Mouse (Mus musculus) adrenal gland (tissue): ENCODE measurements around the gene Ap3b2.

Source experiments
- intact Hi-C: fragments of 180-260 bp; cut with DNase I; formaldehyde crosslinking; loops from one replicate; pipeline ENCODE4 v1.15.1; 2025
- long read RNA-seq, 2 experiments: library from polyadenylated mRNA; unstranded; transcript quantifications; one replicate each; pipeline ENCODE4 v2.0.0; 2020; ENCODE audit warnings: borderline replicate concordance in 1 of 2; ENCODE audit not compliant: insufficient replicate concordance in 1 of 2

Ap3b2 gene
- long read RNA-seq, experiment 1, partial matches to known transcripts = 2 of 2 reads
- long read RNA-seq, experiment 1, other reads (novel, unspliced or antisense) = 0 of 2 reads
- long read RNA-seq, experiment 2, partial matches to known transcripts = 7 of 10 reads
- long read RNA-seq, experiment 2, other reads (novel, unspliced or antisense) = 1 of 10 reads

DNA sequence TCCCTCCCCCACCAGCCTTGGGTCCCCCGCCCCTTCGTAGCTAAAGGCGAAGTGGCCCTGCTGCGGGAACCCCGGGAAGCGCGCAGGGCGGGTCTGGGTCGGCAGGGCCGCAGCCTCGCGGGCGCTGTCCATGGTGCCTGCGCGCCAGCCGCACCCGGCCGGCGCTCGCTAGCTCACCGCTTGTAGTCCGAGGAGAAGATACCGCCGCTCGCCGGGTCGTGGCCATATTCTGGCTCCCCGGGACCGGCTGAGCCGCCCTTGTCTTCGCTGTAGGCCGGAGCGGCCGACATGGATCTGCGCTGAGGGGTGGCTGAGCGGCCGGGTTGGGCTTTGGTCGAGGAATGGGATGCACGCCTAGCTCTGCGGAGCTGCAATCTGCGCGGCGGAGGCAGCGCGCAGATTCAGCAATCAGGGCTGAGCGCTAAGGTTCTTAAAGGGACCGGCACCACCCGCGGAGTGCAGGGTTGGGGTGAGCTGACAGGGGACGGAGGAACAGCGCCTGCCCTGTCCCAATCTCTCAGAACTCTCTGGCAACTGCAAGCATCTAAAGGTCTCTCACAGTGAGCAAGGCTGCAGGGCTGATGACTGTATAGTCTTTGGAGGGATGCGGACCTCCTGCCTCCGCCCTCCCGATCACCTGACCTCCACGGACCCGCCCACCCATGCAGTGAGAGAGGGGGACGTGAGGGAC, at the start of gene Ap3b2:
Ap3b2 (minus strand) TSS at position 595 of the 691 bp plus-strand sequence.
- intact Hi-C loops = no loop called here

DNA sequence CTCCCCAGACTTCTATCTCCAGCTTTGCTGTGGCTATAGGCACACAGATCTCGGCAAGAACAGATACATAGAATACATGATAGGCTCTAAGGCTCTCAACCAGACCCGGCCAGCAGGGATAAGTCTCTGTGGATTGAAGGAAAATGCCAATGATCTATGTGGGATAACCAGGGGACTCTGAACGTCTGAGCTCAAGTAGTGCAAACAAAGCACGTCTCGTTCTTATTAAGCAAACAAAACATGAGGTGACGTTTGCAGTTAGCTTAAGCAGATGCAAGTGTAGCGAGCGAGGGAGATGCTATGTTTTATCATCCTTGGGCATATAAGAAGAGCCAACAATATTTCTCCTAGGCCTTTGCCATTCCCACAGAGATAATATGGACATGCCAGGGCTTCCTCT, 49.2 kb upstream of the Ap3b2 start:
- intact Hi-C loops = no loop called here

DNA sequence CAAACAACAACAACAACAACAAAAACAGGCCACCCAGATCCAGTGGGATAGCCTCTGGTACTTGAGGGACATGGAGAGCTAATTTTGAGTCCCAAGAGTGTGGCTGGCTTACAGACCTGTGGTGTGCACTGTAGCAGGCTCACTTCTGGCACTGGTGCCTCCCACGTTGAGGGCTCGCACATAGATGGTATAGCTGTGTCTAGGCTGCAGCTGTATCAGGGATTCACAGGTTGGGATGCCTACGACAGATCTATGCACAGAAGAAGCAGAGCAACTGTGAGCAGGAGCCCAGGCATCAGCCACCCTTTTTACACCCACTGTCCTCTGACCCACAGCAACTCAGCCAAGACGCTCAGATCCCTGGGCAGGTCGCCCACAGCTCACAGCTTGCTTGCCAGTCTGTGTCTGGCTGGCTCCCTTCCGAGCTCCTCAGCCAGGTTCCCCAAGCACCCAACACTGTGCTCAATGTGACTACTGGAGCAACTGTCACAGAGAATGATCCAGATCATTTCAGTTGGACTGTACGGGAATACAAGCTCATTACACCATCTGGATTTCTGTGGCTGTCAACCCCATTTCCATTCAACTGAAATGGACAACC, 48.3 kb upstream of the Ap3b2 start:
- intact Hi-C loops = no loop called here

DNA sequence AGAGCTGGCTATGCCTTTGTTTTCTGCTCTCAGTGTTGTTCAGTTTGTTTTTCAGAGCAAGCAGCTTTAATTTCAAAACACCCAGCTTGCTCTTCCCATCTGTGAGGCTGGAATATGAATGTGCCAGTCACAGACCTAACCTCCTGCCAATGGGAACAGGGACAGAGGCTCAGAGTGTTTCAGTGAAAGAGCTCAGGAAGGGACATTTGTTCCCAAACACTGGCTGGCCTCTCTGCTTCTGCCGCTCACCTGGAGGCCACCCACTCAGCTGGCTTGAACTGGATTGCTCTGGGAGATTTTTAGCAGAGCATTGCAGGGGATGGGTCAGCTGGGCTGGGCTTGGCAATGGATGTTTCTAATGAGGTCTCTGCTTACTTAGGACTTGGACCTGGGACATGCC, 47.3 kb upstream of the Ap3b2 start:
- intact Hi-C loops = no loop called here

DNA sequence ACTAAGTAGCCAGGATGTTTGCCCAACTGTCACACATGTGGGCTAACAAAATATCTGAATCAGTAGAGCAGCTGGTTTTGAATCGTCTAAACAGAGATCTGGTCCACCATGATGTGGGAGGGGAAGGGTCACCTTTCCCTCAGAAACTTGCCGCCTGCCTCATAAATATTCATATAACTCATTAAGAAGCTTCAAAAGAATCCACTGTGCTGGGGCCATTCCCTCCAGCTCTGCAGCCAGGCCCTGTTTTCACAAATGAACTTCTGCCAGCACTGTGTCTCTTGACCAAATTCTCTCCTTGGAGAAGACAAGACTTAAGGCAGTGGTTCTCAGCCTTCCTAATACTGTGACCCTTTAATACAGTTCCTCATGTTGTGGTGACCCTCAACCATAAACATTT, 45.8 kb upstream of the Ap3b2 start:
- intact Hi-C loops = no loop called here

DNA sequence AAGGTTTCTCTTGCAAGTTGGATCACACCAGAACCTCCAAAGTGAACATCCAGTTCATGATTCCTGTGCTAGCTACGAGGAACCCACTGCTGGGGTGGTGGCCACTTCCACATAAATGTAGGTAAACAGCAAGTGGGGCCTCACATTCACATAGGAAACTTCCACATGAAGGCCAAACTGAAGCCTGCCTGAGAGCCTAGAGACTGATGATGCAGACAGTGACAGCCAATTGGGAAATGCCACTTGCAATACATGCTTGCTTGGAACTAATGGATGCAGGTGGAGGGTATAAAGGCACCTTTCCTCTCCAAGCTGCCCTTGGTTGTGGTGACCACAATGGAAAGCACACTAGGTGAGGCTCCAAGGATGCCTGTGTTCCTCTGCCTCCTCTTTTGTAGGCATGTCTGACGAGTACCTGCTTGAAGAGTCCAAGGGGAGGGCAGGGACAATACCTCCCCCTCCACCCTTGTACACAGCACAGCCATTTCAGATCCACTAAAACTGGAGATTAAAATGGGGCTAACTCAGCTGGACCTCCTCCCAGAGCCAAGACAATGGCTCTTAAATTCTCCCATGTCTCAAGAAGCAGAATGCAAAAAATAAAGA, 44.4 kb upstream of the Ap3b2 start:
- intact Hi-C loops = no loop called here

DNA sequence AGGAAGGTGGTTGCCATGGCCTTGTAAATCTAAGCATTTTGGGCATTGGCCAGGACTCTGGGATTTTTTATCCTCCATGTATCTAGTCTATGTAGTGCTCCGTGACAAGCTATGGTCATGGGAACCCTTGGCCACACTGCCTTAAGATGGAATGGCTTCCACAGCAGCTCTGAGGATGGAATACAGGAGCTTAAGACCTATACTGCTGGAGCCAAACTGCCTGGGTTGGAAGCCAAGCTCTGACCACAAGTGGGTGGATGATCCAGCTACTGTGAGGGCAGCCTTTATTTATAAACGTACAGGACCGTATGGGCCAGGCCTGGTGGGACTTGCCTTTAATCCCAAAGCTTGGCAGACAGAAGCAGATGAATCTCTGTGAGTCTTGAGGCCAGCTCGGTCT, 42.8 kb upstream of the Ap3b2 start:
- intact Hi-C loops = no loop called here

DNA sequence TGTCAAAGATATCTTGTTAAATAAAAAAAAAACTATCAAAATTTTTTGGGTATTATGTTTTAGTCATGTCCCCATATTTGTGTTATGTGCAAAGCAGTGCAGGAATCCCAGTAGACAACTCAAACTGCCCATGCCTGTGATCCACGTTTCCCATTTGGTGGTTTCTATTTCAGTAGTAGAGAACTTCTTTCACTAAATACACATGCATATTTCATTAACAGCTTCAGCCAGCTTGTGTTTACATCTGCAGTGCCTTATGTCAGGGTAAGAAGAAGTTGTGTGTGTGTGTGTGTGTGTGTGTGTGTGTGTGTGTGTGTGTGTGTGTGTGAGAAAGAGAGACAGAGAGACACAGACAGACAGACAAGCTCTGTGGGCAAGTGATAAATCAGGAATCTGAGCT, 37.7 kb upstream of the Ap3b2 start:
- intact Hi-C loops = no loop called here

DNA sequence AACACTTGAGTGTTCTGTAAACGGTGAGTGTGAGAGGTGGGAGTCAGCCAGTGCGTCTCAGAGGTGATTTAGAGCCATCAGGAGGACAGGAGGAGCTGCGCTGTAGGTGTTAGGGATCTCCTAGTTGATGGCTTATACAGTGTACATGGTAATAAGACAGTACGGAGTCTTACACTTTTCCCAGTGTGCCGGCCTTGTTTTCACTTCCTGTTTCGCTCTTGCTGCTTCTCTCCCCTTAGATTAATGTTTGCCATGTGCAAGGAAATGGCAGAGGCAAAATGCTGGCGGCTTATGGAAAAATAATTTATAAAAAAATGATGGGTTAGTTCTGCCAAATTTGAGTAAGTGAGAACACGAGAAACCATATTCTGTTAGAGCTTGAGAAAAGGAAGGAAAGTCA, 35.2 kb upstream of the Ap3b2 start:
- intact Hi-C loops = no loop called here

DNA sequence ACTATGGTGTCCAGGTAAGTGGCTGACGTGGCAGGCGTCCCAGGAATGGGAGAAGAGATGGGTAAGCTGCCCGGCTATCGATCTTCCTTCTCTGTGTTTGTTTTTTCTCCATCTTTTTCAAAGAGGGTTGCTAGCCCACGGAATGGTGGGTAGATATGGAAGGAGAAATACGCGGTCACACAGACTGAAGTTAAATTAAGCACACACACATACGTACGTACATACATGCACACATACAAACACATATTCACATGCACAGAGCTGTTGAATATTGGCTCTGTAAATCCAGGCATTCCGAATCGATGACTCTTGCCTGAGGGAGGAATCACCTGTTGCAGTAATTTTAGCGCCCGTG, 29.9 kb upstream of the Ap3b2 start:
- intact Hi-C loops = loop anchor here (5.0 kb wide), 1 partner anchor 44 kb away; the partner anchor contains the start of gene Fsd2

DNA sequence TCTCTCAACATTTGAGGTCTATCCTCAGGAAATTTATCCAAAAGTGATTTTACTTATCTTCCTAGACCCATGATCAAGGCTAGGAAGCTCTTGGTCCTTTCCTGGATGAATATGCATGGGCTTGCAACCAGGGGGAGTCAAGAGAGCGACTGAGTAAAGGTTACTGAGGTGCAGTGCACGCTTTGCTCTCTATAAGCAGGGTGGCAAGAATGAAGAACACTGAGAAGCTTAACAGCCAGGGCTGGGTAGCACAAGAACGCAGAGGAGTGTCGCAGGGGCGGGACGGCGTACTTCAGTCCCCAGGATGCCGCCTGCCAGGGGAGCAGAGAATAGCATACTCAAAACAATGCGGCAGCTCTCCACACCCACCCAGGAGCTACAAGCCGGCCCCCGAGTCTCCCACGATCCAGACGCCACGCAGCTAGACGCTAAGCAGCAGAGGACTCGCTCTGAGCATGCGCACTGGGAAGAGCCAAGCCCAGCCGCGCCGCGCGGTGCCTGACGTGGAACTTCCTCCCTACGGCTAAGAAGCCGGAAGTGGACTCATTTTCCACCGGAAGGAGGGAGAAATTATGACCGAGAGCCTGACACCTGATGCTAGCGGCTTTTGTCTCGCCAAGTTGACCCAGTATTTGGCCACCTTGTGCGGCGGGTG, 29.4 kb upstream of the Ap3b2 start:
- intact Hi-C loops = loop anchor here (5.0 kb wide), 1 partner anchor 44 kb away; the partner anchor contains the start of gene Fsd2

DNA sequence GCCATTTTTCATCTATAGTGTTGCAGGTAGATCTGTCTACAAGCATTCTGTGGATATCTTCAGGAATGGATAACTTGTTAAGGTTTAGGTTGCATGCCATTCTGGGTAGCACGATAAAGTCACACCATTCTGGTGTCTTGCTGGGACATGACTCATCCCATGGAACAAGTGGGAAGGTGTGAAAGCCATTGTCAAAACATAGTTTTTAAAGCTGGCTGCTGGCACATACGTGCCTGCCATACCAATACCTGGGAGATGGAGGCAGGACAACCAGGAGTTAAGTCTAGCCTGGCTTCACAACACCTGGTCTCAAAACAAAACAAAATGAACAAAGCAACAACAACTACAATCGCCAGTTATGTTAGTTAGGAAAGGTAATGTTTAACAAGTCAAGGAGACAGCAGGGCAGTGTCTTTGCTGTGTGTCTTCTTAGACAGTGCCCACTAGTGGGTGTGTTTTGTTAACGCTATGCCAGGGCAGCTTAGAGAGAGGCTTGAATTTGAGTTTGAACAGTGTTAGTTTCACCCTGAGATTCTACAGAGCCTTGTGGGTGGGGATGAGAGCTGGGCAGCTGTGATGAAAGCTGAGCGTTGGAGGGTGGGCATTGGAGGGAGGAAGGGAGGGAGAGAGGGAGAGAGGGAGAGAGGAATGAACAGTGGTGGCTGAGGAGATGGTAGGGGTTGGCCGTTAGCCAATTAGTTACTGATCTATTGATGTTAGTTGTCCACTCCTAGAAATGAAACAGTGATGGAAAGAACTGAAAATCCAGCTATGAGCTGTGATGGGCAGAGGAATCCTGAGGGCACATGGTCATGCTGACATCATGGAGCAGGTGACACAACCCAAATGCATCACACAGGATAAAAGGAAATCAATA, 22.7 kb upstream of the Ap3b2 start:
- intact Hi-C loops = no loop called here

DNA sequence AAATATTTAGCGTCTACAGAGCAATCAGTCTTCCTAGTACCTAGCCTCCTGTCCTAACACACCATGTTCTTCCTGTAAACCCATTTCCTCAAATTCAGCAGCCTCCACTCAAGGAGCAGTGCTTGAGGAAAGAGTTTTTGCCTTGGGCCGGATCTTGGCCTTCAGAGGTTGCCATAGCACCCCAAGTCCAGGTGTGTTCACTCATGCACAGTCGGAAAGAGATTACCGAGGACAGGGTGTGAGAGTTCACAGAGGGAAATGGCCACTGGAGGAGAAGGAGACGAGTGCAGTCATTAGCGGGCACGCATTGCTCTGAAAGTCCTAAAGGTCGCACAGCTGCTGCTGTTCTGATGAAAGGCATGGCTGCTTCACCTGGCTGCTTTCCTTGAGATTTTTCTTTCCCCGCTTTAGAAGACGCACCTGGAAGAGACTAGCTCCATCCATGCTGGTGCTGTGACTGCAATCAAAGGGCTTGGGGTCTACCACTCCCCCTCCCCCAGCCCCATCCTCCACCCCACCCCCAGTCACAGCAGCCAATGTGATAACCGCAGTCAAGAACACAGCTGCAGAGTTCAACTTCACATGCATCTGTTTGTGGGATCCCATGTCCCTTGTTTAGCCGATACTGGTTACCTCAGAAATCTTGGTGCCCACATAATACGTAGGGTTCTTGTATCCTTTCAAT, 21.3 kb upstream of the Ap3b2 start:
- intact Hi-C loops = no loop called here

DNA sequence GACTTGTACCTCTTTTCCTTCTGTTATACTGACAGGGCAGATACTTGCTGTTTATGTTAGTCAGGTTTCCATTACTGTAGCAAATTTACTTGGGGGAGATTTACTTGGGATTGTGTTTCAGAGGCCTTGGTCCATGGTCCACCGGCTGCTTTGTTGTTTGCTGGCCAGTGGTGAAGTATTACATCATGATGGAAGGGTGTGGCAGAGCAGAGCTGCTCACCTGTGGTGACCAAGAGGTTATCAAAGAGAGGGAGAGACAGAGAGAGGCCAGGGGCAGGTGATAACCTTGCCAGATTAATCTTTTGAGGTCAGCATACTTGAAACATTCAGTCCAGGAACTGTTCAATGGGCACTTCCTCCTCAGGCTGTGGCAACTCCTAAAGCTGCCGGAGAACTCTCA, 7.3 kb upstream of the Ap3b2 start:
- intact Hi-C loops = no loop called here

DNA sequence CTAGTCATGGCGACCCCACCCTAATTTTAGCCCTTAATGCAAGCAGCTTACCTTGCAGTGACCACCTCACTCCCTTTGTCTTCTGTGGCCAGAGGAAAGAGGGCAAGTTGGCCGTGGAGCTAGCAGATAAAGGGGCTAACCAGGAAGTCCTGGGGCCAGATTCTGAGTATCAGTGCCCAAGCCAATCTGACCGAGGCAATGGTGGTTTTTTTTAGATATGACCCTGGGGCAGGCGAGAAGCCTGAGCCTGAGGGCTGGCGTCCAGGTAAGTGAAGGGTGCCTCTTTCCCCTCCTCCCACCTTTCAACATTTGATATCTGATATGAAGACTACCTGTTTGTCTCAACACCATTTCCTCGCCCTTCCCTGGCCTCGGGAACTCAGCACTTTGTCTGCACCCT, 4.5 kb upstream of the Ap3b2 start, which contains the start of gene BC048679:
BC048679 (minus strand) TSS at position 101 of the 400 bp plus-strand sequence.
- intact Hi-C loops = no loop called here

DNA sequence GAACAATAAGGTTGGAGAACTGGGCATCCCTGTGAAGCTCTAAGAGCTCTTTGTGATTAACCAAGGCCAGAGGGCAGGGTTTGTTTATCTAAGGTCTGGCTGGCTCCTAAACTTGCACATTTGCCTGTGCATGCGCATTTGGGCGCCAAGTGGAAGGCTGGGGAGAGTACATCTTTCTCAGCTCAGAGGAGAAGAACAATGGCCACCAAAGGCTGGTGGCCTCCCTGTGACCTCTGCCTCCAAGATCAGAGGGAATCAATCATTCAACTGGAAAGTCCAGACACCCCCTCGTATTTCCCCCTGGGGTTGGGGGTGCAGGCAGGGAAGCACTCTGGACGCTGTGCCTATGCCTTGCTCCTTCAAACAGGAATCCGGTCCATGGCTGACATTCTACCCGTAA, 3.4 kb upstream of the Ap3b2 start:
- intact Hi-C loops = no loop called here

DNA sequence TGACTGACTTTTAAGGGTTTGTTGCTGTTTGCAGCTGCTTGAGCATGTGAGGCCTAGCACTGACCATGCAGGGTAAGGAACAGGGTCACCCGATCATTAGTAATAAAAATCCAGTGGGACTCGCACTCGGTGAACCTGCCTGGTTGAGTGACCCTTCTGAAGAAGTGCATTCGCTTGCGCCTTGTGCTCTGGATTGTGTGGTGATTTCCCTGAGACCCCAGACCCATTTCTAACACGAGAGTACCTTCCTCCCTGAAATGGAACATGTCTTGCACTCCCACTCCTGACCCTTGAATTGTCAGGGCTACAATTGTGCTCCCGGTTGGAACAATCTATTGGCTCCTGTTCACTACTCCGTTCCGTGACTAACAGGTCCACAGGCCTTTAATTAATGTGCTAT, 1.1 kb downstream of the Ap3b2 start:
- intact Hi-C loops = no loop called here

DNA sequence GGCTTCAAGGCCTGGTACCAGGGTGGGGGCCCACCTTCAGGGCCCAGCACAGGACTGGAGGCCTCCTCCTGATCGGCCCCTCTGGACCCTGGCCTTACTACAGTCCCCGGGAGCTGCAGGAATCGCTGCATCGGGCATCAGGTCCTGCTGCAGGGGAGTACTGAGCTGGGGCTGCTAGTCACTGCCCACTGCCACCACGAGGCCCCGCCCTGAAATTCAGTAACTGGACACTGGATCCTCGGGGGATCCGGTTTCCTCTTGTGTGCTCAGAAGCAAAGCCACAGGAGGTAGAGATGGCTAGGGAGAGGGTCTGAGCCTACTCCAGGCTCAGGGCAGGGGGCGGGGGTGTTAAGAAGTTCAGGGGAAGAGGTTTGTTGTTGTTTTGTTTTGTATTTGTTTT, 4.1 kb downstream of the Ap3b2 start:
- intact Hi-C loops = no loop called here

DNA sequence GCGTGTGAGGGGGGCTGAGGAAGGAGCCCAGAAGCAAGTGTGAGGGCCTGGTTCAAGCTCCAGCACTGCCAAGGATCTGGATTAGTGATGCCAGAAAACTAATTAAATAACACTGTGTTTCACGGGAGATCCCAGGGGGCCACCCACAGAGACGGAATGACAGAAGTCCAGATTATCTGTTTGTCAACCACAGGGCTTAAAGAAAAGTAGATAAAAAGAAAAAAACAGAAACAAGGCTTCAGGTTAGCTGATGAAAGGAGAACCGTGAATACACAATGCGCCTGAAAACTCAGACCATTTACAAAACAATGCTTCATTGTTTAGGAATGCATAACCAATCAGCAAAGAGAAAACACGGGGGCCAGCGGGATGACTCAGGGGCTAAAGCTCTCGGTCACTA, 12.9 kb downstream of the Ap3b2 start:
- intact Hi-C loops = no loop called here

DNA sequence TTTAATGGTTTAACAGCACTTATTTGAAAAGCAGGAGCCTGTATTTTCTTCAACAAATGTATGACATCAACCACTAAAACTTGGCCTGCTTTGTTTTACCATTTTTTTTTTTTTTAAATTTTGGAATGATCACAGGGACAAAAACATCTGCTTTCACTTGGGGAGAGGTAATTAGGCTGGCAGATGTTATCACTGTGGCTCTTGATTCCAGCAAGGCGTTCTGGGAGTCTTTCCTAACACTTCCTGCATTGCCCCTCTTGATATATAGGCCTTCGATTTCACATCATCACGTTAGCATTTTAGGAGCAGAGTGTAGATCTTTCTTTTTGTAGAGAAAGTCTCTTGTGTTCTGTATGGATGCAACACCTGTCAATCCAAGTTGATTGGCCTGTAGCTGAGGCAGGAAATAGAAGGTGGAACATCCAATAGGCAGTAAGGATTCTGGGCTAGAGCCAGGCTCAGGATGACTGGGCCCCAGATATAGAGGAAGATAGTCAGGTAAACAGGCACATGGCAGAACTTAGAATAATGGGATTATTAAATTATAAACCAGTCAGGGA, 14.1 kb downstream of the Ap3b2 start:
- intact Hi-C loops = no loop called here
